ENCODE assay signal across 8 mouse cellular contexts in the genomic region with DNA sequence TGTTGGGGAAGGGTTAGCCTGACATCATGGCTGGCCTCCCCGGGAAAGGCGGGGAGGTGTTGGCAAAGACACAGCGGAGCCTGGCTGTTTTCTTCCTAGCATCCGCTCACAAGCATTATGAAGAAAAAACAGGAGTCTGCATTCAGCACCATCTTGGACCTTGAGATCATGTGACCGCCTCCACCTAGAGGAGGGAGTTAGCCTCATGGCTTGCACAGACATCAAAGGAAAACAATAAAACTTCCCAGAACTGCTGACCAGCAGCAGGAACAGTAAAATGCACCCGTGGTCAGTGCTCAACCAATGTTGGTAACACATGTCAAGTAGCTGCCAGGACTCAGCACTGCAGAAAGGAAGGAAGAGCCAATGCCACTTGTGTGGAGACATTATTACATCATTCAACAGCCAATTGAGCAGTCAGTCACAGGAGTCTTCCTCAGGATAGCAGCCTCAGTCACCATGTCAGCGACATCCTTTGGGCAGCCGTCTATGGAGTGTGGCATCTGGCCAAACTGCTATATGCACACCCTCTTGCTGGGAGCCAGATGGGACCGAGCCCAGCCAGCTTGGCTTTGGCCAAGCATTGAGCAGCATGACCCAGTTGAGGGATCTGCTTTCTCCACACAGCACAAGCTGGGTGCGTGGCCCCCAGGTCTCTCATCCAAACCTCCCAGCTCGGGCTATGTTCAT. TPM values are rescaled to one million over a fixed set of nuclear protein-coding genes. Genes with fewer than 3 reads are reported as not detected.
DNase-seq lines count a peak whose midpoint lies in the region; ATAC-seq lines count a peak whose summit lies in the region.

No protein-coding gene starts in this region.

- no peaks in the 10 kb centered on the region for H3K36me3 ChIP-seq in lung, embryonic 16.5 days (ENCODE audit: control insufficient read depth, insufficient read depth, low read length)

- no peak overlapping the region for H3K4me3 ChIP-seq in lung, embryonic 16.5 days (ENCODE audit: low read length)

- peaks cover 10% of the 10 kb centered on the region for H3K4me1 ChIP-seq in lung, embryonic 16.5 days (replicated peaks; ENCODE audit: control insufficient read depth, insufficient read depth, low read length)

- no peak for DNase-seq in lung, adult 18-20 months
- peak; percentile 65 for DNase-seq in adrenal gland, postnatal 14 days
- DNase-seq in kidney, adult 9 months, result peak; percentile 69
- DNase-seq in retina, postnatal 7 days (ENCODE audit: low read depth, low spot score), result peak; percentile 21
- no peak for DNase-seq in urinary bladder, postnatal 36 days (ENCODE audit: low spot score in 2 of 2)
- DNase-seq in B cell, adult 2 months, result no peak

- peak; percentile 82; the same call in 1 of the 2 replicates for ATAC-seq in lung, embryonic 16.5 days (ENCODE audit: low read depth)
- 0 out of 2 replicates have a peak, but pooled peaks have one; percentile 42 for ATAC-seq in common myeloid progenitor, adult 5-6 weeks (replicated peaks; ENCODE audit: low read depth, poor library complexity, severe bottlenecking)

- no peaks in the 10 kb centered on the region for H3K27me3 ChIP-seq in lung, embryonic 16.5 days (ENCODE audit: control insufficient read depth, insufficient read depth, low read depth, low read length)

- no peak overlapping the region for H3K9ac ChIP-seq in lung, embryonic 16.5 days (ENCODE audit: low read length)

- no peak overlapping the region for H3K27ac ChIP-seq in lung, embryonic 16.5 days (ENCODE audit: low read length)

- 66% methylated on average over 11 of the region's 11 CpGs for WGBS in lung, embryonic 16.5 days

- H3K9me3 ChIP-seq in lung, embryonic 16.5 days (ENCODE audit: control insufficient read depth, low read length), result no peaks in the 10 kb centered on the region

- no peak overlapping the region for H3K4me2 ChIP-seq in lung, embryonic 16.5 days (ENCODE audit: low read depth, low read length)

RNA-seq across cellular contexts. Expression of a gene that starts 24.8 kb away (rescaled TPM):
- 208 and 222 TPM in 2 replicates for polyA plus RNA-seq in lung, embryonic 16.5 days (2015; fragmentation: Nextera tagmentation; extraction: Ambion mirVana)
- 51.7 and 56.0 TPM in 2 replicates for total RNA-seq in adrenal gland, postnatal 14 days (2021)
- total RNA-seq in common myeloid progenitor, adult 5-6 weeks (2017), result 118 and 127 TPM in 2 replicates

Comparison
In these comparisons a context has a peak if more than half of its experiments do, and no peak if none do; other contexts are left out.
1. DNase-seq: peak in adrenal gland, postnatal 14 days (single experiment), kidney, adult 9 months (single experiment) and retina, postnatal 7 days (single experiment); none in lung, adult 18-20 months (0 of 2), urinary bladder, postnatal 36 days (0 of 2) and B cell, adult 2 months (0 of 2).